Mouse (Mus musculus) lung, postnatal 0 days (tissue): ENCODE results near the gene Tpp1.

Experiments used
- CTCF ChIP-seq: IDR thresholded peaks from 2 replicates; pipeline ENCODE4 v1.5.1; 2016; ENCODE audit warnings: antibody characterized with exemption, mild to moderate bottlenecking
- EP300 ChIP-seq: IDR thresholded peaks from 2 replicates; pipeline ENCODE4 v1.6.1; 2016; ENCODE audit warnings: antibody characterized with exemption, mild to moderate bottlenecking, control low read depth

DNA sequence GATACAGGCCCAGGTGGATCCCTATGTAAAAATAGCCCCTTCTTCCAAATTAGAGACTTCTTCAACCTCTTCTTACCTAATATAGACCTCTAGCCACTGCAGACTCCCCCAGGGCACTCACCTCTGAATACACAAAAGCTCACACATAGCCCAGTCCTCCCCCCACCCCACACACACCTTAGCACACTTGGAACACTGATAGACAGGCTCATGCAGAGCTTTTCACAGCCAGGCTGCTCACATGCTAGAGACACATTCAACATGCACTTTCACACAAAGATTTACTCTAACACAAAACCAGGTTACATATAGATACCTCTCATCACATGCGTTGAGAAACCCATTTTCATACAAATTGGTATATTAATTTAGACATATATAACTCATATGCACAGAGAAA is 25.3 kb upstream of the Tpp1 start:
- TF ChIP-seq CTCF = no peak
- TF ChIP-seq EP300 = no peak
